Mouse (Mus musculus) skeletal muscle tissue, adult 2 months (tissue): ENCODE data around the gene Nmt1.

Experiments used
- DNase-seq: peaks from one replicate; pipeline ENCODE4 v3.0.0-alpha.2; 2012; ENCODE audit warnings: low read depth, low spot score

The Nmt1 gene

DNA sequence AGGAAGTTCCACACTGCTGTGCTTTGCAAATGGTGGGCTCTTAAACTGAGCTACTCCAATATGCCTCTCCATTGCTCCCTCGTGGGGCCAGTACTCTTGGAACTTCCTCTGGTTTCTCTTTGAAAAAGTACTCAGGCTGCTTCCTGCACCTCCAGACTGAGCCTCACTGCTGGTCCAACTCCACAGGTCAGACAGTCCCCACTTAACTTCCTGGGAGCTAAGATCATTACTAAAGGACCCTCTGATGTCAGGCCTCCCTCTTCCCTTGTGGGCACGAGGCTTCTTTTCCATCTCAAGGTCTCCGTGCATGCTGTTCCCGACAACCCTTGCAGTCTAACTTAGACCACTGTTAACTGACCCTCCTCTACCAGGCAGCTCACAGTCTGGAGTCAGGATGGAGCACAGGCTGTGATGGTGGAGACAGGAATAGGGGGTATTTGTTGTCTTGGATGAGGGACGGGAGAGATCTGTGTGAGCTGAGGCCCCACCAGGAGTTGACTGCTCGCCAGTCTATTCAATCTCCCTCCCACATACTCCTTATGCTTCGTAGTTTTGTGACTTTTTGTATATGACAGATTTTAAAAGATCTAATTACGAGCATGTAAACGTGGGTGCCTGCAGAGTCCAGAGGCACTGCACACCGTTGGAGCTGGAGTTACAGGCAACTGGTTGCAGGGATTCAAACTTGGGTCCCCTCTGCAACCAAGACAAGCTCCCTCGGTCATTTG lies 22.6 kb upstream of the Nmt1 start:
- no peak for DNase-seq

DNA sequence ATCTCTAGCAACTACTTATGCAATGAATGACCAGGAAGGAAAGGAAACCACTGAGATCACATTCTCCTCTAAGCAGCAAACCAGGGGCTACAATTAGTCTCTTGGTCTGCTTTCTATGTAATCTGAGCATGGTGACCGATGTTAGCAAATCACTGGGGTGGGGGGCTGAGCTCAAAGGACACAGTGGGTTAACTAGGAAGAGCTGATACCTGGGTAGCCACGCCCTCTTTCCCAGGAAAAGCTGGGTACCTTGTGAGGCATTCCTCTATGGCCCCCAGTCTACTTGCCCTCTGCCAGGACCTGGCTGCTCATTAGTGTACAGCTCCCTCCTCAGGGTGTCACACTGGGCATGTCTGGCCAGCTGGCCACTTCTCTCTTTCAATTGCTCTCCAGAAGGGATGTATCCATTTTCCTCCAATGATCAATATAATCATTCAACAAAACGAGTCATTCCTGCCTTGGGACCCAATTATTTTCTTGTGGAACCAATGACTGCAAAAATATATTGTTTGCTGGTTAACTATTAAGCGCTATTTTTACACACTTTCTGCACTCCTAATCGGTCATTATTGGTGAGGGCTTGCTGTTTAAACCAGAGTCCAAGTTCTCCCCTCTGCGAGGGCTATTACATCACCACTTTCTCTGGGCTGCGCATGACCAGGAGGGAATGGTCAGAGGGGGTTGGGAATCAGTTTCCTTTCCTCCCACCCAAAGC lies 21.5 kb upstream of the Nmt1 start:
- no peak for DNase-seq

DNA sequence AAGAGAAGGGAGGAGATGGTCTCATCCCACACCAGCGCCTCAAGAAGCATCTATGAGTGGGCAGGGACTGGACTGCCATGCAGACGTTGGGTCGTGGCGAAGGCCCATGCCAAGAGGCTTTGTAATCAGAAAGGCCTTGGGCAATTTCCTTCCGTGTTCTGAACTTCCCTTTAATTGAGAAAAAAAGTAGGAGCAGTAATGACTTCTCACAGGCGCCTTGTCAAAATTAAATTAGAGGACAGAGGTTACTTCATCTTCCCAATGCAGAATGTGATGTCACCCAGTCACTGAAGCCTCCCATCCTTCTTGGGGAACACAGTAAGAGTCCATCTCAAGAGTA lies 21.0 kb upstream of the Nmt1 start:
- DNase-seq, result peak; percentile 48

DNA sequence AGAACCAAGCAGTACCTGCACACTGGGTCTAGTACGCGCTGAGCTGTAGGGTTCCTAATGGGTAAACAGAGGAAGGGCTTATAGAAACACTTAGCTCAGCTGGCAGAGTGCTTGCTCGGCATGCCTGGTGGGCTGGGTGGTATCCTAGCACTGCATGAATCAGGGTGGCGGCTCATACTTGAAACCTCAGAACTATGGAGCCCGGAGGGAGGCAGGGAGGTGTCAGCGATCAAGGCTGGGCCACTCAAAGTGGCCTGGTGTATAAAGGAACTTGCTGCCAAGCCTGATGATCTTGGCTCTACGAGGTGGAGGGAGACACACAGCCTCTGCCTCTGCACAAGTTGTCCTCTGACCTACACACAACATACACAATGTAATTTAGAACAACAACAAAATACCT lies 19.4 kb upstream of the Nmt1 start:
- no peak for DNase-seq

DNA sequence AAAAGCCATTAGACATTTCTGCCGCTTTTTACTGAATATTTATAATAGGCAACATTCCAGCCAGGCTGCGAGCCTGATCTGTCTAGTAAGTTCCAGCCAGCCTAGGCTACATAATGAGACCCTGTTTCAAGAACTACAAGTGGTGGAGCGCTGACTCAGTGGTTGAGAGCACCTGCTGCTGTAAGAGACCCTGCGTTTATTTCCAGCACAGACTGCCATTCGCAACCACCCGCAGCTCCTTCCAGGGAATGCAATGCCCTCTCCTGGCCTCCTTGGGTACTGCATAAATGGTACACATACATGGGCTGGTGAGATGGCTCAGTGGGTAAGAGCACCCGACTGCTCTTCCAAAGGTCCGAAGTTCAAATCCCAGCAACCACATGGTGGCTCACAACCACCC lies 18.8 kb upstream of the Nmt1 start:
- no peak for DNase-seq

DNA sequence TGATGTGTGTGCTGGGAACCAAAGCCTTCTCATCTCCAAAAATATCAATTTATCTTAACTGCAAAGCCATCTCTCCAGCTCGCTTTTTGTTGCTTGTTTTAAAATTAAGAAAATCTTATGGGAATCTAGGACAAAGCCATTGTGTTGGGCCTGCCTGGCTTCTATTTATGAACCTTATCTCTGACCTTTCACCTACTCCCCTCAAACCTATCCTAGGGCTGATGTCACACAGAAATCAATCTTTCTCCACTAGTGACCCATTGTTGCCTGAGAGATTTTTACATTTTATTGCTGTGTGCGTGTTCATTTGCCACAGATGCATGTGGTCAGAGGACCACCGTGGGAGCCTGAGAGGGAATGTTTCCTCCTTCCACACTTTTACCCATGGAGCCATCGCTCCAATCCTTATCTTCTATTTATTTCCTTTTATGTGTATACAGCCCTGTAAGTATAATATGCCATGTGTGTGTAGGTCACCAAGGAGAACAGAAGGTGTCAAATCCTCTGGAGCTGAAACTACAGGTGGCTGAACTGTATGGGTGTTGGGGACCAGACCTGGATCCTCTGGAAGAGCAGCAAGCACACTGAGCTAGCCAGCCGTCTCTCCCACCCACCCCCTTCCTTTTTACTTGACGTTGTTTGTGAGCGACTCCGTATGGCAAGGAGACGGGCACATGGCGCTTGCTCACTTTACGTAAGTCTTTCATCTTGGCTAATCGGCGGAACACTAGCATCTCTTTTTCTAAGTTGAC lies 17.4 kb upstream of the Nmt1 start:
- DNase-seq, result no peak

DNA sequence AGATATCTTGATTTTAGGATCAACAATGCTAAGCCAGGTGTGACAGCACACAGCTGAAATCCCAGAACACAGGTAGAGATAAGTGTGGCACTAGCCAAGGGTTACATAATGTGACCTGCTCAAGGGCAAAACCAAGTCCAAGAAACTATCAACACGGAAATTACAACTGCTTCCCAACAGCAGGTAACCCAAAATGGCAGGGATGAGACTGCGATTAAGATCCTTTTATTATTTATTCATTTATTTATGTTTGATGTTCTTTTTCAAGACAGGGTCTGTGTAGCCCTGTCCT lies 16.8 kb upstream of the Nmt1 start:
- no peak for DNase-seq

DNA sequence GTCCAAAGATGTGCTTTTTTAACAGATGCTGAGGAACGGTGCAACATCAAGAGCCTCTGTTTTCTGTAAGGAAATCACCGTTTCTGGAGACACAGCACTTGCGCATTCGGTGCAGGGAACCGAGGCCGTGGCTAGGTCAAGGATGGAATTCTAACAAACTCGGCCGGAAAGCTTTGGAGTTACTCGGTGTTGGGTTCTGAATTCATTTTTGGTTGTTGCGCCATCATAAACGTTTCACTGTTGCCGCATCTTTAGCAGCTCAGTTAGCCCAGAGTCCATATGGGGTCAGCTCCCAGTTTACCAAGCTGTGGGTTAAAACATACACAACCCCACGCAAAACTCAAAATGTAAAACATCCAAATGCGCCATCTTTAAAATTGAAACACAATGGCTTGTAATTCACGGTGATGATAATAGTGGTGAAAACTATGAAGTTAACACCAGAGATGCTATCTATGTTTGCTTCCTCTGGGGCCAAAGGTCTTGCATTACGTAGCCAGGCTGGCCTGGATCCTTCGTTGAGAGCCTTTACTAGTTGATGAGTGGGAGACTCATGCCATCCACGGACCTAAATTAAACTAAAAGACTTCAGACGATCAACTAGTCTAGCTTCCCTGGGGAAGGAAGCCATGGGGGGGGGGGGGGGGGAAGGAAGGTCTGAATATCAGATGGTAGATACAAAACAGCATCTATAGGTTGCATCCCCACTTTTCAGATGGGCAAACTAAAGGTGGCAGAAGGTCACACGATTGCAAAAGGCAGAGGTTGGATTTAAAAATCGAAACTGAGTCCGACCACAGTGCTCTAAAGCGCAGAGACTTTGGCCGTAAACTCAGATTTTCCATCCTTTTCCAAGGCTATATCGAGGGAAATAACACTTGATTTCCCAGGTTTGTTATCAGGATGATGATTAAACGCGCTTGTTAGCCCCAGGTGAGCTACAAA lies 11.8 kb upstream of the Nmt1 start:
- DNase-seq, result no peak

DNA sequence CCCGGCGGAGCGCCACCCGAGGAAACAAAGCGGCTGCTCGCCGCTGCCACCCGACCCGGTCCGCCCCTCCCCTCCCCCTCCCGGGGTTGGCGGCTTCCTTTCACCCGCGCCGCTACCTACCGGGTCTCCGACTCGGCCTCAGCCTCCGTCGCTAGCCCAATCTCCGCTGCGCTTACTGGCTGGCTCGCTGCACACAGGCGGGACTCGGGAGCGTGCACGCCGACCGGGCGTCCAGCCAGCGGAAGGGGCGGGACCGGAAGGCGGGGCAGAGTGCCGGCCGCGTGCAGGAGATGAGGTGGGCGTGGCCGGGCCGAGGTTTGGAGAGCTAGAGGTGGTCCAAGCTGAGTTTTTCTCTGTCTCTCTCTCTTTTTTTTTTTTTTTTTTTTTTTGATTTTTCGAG lies 11.1 kb upstream of the Nmt1 start:
- peak; percentile 95 for DNase-seq

DNA sequence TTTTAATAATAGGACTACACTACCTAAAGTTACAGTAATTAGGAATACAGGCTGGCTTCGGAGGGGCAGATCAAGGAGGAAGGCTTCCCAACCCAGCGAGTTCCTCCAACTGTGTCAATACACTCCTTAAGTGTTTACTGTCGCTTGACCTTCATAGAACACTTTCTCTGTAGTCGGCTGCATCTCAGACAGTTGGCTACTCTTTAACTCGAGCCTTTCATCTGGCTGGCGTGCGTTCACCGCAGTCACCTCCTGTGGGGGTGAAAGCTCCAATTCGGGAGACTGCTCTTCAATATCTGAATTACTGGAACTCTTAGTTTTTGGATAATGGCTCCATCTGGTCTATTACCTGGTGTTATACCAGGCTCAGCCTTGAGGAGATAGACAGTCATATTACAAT lies 10.3 kb upstream of the Nmt1 start:
- DNase-seq, result no peak

DNA sequence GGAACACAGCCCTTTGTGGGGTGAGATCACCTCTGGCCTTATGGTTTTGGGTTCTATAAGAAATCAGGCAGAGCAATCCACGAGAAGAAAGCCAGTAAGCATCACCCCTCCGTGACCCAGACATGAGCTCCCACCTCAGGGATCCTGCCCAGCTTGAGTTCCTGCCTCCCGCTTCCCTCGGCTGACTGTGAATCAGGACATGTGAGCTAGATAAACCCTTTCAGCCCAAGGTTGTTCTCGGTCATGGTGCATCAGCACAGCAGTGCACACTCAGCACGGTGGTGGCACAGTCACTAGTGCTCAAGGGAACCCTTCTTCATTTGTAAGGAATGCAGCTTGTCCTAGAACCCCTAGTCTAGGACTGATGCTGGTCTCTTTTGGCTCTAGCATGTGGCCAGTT lies 9.1 kb upstream of the Nmt1 start:
- DNase-seq, result no peak

DNA sequence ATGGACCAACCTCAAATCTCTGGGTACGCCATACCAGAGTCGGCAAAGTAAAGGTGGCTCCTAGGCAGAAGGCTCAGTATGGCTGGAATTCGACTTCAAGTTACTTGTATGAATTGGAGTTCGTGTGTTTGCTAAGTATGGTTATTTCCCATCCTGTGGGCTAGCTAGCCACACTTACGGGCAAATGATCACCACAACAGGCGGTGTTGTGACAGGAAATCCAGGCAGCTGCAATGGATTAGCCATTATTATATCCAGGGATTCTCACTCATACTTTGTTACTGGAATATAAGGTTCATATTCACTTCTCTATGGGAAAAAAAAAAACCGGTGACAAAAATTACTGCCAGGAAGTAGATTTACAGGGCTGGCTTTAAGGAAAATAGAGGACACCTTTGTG lies 8.7 kb upstream of the Nmt1 start:
- DNase-seq, result no peak

DNA sequence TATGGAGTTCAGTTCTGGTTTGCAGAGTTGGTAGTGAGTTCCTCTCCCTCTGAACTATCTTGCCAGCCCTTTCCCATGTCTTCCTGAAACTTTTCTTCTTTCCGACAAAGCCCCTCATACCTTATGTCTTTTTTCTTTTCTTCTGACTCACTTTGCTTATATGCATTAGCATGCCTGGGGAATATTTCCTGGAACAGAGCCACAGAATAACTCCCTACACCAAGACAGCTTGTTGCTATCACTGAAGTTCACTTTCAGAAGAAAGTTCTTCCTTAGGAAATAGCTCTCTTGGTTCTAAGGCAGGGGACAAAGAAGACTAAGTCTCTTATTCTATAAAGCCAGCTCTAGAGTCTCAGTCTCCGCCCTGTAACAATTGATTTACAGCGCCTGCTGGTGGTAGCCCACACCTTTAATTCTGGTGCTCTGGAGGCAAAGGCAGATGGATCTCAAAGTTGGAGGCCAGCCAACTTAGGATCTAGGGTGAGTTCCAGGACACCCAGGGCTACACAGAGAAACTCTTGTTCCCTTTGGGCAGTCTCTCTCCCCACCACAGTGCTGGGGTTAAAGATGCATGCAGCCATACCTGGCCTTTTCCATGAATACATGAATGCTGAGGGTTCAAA lies 7.2 kb upstream of the Nmt1 start:
- no peak for DNase-seq

DNA sequence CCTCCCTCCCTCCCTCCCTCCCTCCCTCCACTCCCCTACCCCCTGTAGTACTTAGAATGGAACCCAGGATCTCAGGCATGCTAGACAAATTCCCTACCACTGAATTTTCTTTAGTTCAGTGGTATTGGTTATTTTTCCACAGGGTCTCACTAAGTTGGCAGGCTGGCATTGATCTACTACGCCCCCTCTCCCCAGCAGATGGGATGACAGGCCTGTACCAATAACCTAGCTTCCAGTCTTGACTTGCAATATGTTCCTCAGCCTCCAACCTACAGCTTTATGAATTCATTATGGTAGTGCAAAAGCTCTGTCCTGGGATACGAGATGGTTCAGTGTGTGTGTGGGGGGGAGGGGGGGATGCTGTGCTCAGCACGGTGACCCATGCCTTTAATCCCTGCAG lies 4.0 kb upstream of the Nmt1 start:
- DNase-seq, result no peak

DNA sequence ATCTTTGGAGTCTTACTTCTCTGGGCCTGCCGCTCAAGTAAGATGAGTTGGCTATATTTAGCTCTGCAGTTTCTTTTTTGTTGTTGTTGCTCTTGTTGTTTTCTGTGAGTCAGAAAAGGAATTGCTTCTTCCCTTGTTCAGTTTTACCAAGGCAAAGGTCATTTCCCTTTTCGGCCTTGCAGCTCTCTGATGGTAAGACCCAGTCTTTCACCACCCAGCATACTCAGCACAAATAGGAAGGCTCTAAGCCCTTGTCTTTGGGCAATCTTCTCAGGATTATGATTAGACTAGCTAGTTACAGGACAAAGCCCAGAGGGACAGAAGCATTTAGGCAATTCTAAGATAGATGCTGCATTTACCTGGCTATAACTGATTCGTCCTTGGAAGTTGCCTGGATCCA lies 1.1 kb upstream of the Nmt1 start:
- no peak for DNase-seq

DNA sequence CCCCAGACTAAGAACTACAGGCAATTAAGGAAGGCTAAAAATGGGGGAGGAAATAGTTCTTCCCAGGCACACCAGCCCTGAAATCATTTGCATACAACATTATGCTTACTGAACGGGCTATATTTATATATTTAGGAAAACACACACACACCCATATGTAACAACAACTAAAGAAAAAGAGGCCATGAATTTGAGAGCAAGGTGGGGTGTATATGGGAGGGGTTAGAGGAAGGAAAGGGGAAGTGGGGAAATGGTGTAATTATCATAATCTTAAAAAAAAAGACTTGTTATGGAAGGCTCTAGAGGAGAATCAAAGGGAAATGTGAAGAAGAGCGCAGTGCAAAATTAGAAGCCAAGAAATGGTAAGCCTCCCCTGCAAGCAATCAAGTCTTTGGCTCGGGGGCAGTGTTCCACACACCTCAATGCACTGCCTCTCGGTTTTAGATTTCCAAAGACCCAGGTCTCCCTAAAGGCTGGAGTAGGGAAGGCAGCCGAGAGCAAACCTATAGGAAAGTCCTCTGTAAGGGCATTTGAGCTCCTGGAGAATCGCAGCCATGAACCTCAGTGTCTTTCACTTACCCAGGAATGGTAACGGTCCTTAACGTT lies 317 bp upstream of the Nmt1 start:
- DNase-seq, result no peak

DNA sequence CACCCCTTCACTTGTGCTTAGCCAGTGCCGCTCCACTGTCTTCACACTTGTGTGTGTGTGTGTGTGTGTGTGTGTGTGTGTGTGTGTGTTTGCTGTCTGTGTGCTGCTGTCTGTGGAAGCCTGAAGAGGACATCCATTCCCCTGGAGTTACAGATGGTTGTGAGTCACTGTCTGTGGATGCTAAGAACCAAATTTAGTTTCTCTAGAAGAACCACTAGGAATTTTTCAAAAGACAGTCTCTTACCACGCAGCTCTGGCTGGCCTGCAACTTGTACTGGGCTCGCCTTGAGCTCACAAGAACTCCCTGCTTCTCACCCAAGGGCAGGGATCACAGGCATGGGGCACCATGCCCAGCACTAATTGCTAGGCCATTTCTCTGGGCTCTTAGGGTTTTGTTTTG lies 5.0 kb downstream of the Nmt1 start:
- no peak for DNase-seq

DNA sequence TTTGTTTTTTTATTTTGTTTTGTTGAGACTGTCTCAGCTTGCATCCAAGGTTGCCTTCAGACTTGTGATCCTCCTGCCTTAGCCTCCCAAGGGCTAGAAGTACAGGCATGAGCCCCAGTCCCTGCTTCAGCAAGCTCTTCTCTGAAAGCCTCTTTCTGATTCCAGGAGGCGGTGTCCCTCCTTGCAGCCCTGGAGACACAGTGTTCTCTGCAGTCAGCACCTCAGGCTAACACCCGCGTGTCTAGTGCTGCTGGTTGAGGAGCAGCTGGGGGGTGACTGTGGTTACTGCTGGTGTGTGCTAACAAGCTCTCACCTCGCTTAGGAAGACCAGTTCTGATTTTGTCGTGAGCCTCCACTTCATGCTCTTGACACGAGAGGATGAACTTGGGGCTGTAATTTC lies 7.0 kb downstream of the Nmt1 start:
- DNase-seq, result no peak

DNA sequence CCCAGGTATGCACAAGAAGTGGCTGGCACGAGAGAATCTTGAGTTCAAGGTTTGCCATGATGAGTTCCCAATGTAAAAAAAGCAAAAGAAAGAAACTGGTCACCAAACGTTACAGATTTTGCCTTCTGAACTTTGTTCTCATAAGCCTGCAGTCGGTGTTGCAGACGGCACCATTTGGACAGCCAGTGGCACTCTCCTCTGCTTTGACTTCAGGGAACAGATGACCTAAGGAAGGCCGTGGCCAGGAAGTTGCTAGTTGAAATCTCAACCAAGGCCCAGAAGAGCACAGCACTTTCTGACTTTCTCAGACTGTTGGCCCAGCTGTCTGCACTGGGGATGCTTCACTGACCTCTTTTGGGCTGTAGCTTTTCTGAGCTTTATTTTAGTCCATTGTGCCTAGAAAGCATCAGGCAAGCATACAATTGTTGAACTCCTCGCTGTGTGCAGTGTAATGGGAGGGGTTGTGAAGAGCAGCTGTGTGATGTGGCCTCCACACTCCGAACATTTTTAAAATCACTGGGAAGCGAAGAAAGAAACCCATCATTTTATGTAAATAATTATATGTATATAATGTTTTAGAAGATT lies 9.0 kb downstream of the Nmt1 start:
- no peak for DNase-seq

DNA sequence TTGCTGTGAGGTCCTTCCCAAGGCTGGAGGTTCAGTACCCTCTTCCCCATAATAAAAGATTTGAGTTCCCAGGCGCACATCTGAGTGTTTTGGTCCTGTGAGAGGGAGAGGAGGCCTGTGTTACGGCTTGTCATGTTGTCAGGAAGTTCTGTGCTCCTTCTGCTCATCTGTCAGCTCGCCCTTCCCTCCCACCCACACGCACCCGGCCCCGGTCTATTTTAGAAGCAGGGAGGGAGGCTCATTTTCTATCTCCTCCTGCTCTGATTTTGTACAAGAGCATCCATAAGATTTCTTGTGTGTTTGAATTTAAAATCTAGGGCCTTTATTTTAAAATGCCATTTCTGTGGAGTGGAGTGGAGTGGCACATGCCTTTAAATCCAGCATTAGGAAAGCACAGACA lies 10.0 kb downstream of the Nmt1 start:
- DNase-seq, result no peak

DNA sequence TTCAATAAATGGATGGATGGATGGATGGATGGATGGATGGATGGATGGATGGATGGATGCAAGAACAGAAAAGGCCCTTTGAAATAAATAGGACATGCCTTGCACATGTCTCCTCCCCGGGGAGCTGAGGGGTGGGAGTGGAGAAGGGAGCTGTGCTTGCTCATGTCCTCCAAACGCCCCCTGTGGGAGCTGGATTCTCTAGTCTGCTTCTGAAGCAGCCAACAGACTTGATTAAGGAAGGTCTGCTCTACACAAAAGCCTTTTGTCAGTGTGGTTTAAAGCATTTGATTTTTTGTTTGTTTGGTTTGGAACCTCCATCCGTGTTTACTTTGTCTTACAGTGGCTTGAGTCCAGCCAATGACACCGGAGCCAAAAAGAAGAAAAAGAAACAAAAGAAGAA lies 14.8 kb downstream of the Nmt1 start:
- DNase-seq, result no peak
